Mouse (Mus musculus) neural tube, embryonic 11.5 days (tissue): ENCODE results near the gene Tmem35b. TPM values are rescaled to one million over a fixed set of nuclear protein-coding genes. Genes with fewer than 3 reads are reported as not detected.
A peak's percentile ranks its signal among the peaks of the same experiment; 100 is the strongest.

ENCODE experiments used
- ATAC-seq: fragments of 200-750 bp; cut with Nextera tagmentation; 2 replicates; pipeline ENCODE4 v1.8.0; 2017; ENCODE audit warnings: moderate number of reproducible peaks, mild to moderate bottlenecking, moderate TSS enrichment, moderate library complexity; ENCODE audit not compliant: insufficient read depth, low FRiP score, low TSS enrichment
- DNase-seq: peaks from one replicate; pipeline ENCODE4 v3.0.0-alpha.2; 2015; ENCODE audit warnings: low spot score
- H3K27ac ChIP-seq: fragments of 300-500 bp; sonication (generic); 2 replicates; pipeline ENCODE4 v1.5.1; 2014; ENCODE audit warnings: low read depth, mild to moderate bottlenecking, low read length
- H3K27me3 ChIP-seq: fragments of 300-500 bp; sonication (generic); 2 replicates; pipeline ENCODE4 v1.6.1; 2014; ENCODE audit warnings: mild to moderate bottlenecking, low read length, mixed read lengths; ENCODE audit not compliant: control insufficient read depth, insufficient read depth
- H3K36me3 ChIP-seq: fragments of 300-500 bp; sonication (generic); 2 replicates; pipeline ENCODE4 v1.6.1; 2014; ENCODE audit warnings: mild to moderate bottlenecking, low read length, moderate library complexity, mixed read lengths; ENCODE audit not compliant: control insufficient read depth, insufficient read depth
- H3K4me1 ChIP-seq: fragments of 300-500 bp; sonication (generic); 2 replicates; pipeline ENCODE4 v1.6.1; 2014; ENCODE audit warnings: low read length, mixed read lengths; ENCODE audit not compliant: control insufficient read depth, insufficient read depth
- H3K4me2 ChIP-seq: fragments of 300-500 bp; sonication (generic); 2 replicates; pipeline ENCODE4 v1.6.1; 2014; ENCODE audit warnings: low read depth, mild to moderate bottlenecking, moderate library complexity
- H3K4me3 ChIP-seq: fragments of 300-500 bp; sonication (generic); 2 replicates; pipeline ENCODE4 v1.5.1; 2014; ENCODE audit warnings: low read depth, low read length
- H3K9ac ChIP-seq: fragments of 300-500 bp; sonication (generic); 2 replicates; pipeline ENCODE4 v1.6.1; 2014; ENCODE audit warnings: mild to moderate bottlenecking, low read length
- H3K9me3 ChIP-seq: fragments of 300-500 bp; sonication (generic); 2 replicates; pipeline ENCODE4 v1.6.1; 2016; ENCODE audit warnings: low read length; ENCODE audit not compliant: control insufficient read depth
- WGBS: fragments of 180-500 bp; shearing (Covaris S2); extraction: QIAGEN DNeasy Blood & Tissue Kit; methylation state at CpG from one replicate; pipeline ENCODE4 v1.1.7; 2014; 5-methylcytosine and 5-hydroxymethylcytosine counted together
- polyA plus RNA-seq: library from polyadenylated mRNA; unstranded; fragments of >200 nt; fragmentation: Nextera tagmentation; extraction: Ambion mirVana; gene quantifications from 2 replicates; pipeline ENCODE4 v1.2.1, GENCODE M21; 2014

Tmem35b gene
- polyA plus RNA-seq, 1 experiment from 2014 or later, result 13.5 TPM

DNA sequence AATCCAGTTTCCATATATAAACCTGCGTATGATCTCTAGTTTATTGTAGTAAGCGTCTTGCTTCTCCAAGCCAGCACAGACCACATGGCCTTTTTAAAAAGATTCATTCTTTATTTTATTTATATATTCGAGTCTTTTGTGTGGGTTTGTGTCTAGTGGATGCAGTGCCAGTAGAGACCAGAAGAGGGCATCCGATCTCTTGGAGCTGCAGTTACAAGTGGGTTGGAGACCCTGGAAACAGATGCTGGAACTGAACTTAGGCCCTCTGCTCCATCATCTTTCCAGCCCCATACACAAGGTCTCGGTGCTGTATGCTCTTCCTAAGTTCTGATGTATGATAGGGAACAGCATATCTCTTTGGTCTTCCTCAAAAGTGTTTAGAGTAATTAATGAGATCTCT, 32.3 kb downstream of the Tmem35b start:
- H3K27ac ChIP-seq, result no peak overlapping the region
- WGBS, result 60% methylated on average over 5 of the region's 5 CpGs
- H3K36me3 ChIP-seq, result no peaks in the 10 kb centered on the region
- DNase-seq, result no peak
- no peaks in the 10 kb centered on the region for H3K4me1 ChIP-seq
- H3K4me3 ChIP-seq, result no peak overlapping the region
- no peak overlapping the region for H3K4me2 ChIP-seq
- no peak for ATAC-seq
- no peaks in the 10 kb centered on the region for H3K27me3 ChIP-seq
- H3K9ac ChIP-seq, result no peak overlapping the region
- no peaks in the 10 kb centered on the region for H3K9me3 ChIP-seq

- no peak for ATAC-seq
These were observed 34.3 kb downstream of the Tmem35b start for GRCm38 (mm10) chr4:127157746-127158145.

DNA sequence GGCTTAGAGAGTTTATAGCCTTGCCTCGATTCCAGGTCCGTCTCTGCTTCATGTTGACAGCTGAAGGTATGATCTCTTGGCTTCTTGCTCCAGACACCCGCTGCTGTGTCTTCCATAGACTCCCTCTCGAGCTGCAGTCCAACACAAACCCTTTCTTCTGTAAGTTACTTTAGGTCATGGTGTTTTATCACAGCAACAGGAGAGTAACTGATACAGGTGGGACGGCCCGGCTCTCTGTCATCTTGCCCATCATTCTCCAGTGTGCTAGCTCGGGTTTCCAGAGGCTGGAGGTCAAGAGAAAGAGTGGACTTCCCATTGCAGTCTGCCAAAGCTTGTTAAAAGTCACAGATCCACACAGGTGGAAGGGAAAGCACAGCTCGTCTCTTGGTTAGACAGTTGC, 40.4 kb downstream of the Tmem35b start:
- 70% methylated on average over 8 of the region's 8 CpGs for WGBS
- no peak for DNase-seq

More at GRCm38 (mm10) chr4:127157746-127158145, 34.3 kb downstream of the Tmem35b start:
- no peak overlapping the region for H3K4me2 ChIP-seq
- WGBS, result 83% methylated on average over 4 of the region's 4 CpGs
- no peaks in the 10 kb centered on the region for H3K36me3 ChIP-seq
- DNase-seq, result no peak
- H3K27ac ChIP-seq, result no peak overlapping the region
- H3K9me3 ChIP-seq, result no peaks in the 10 kb centered on the region
- no peaks in the 10 kb centered on the region for H3K27me3 ChIP-seq
- no peak overlapping the region for H3K9ac ChIP-seq
- H3K4me3 ChIP-seq, result no peak overlapping the region
- H3K4me1 ChIP-seq, result no peaks in the 10 kb centered on the region

GRCm38 (mm10) chr4:127167096-127167495, 43.6 kb downstream of the Tmem35b start:
- H3K27me3 ChIP-seq, result peaks cover 13% of the 10 kb centered on the region
- no peak overlapping the region for H3K9ac ChIP-seq
- ATAC-seq, result no peak
- no peak overlapping the region for H3K4me2 ChIP-seq
- H3K27ac ChIP-seq, result no peak overlapping the region
- peaks cover 3% of the 10 kb centered on the region; the same call in 1 of the 2 replicates for H3K4me1 ChIP-seq
- no peaks in the 10 kb centered on the region for H3K9me3 ChIP-seq
- no peaks in the 10 kb centered on the region for H3K36me3 ChIP-seq
- DNase-seq, result no peak
- no peak overlapping the region for H3K4me3 ChIP-seq
- 75% methylated on average over 5 of the region's 5 CpGs for WGBS

More for the DNA sequence above, 40.4 kb downstream of the Tmem35b start:
- no peaks in the 10 kb centered on the region for H3K36me3 ChIP-seq
- ATAC-seq, result no peak
- no peak overlapping the region for H3K9ac ChIP-seq
- H3K4me2 ChIP-seq, result no peak overlapping the region
- H3K4me1 ChIP-seq, result no peaks in the 10 kb centered on the region
- H3K27me3 ChIP-seq, result peaks cover 10% of the 10 kb centered on the region
- no peaks in the 10 kb centered on the region for H3K9me3 ChIP-seq
- no peak overlapping the region for H3K4me3 ChIP-seq
- H3K27ac ChIP-seq, result no peak overlapping the region

DNA sequence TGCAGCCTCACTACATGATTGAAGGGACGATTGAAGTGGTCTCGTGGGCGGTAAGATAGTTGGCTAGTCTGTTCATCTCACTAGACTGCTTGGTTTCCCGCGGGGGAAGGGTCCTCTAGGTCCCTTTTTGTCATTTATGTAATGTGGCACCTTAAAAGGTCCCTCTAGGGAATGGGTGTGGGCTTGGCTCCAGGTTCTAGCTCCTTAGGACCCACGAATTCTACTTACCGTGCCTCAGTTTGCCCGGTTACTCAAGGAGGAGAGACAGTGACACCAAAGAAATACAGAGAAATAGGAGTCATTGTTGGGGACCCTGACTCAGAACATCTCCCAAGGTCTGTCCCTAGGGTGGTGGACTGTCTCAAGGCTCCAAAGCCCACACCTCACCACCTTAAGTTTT, 44.2 kb downstream of the Tmem35b start:
- H3K9ac ChIP-seq, result no peak overlapping the region
- H3K4me3 ChIP-seq, result peak overlapping the region; percentile 82; the same call in 1 of the 2 replicates
- ATAC-seq (no peak; the same call in 1 of the 2 replicates), DNase-seq (no peak)
- H3K27me3 ChIP-seq, result peaks cover 15% of the 10 kb centered on the region
- H3K36me3 ChIP-seq, result no peaks in the 10 kb centered on the region
- H3K4me2 ChIP-seq, result peak overlapping the region; percentile 99
- WGBS, result 17% methylated on average over 8 of the region's 8 CpGs
- no peaks in the 10 kb centered on the region for H3K9me3 ChIP-seq
- H3K4me1 ChIP-seq, result peaks cover 3% of the 10 kb centered on the region; the same call in 1 of the 2 replicates
- no peak overlapping the region for H3K27ac ChIP-seq

GRCm38 (mm10) chr4:127168211-127168913, 44.9 kb downstream of the Tmem35b start:
- WGBS, result 0% methylated on average over 39 of the region's 39 CpGs
- H3K36me3 ChIP-seq, result no peaks in the 10 kb centered on the region
- ATAC-seq (peak; percentile 75), DNase-seq (peak; percentile 78)
- H3K9me3 ChIP-seq, result no peaks in the 10 kb centered on the region
- peaks cover 15% of the 10 kb centered on the region for H3K27me3 ChIP-seq
- peaks cover 3% of the 10 kb centered on the region; the same call in 1 of the 2 replicates for H3K4me1 ChIP-seq
- H3K9ac ChIP-seq, result peak overlapping the region; percentile 84
- H3K4me3 ChIP-seq, result peak overlapping the region; percentile 82
- peak overlapping the region; percentile 99 for H3K4me2 ChIP-seq
- peak overlapping the region; percentile 39; the same call in 1 of the 2 replicates for H3K27ac ChIP-seq

GRCm38 (mm10) chr4:127168914-127169345, 45.4 kb downstream of the Tmem35b start, which contains the start of gene Dlgap3:
Gene Dlgap3 (plus strand): TSS chr4:127169204.
- H3K27me3 ChIP-seq, result peaks cover 15% of the 10 kb centered on the region

GRCm38 (mm10) chr4:127169346-127170221, 46.1 kb downstream of the Tmem35b start:
- Histone ChIP-seq H3K36me3 (no peaks in the 10 kb centered on the region), H3K27me3 (peaks cover 15% of the 10 kb centered on the region), H3K9me3 (no peaks in the 10 kb centered on the region), H3K4me1 (peaks cover 3% of the 10 kb centered on the region; the same call in 1 of the 2 replicates), H3K27ac (peak overlapping the region; percentile 39; the same call in 1 of the 2 replicates), H3K4me2 (peak overlapping the region; percentile 99), H3K4me3 (peak overlapping the region; percentile 82), H3K9ac (peak overlapping the region; percentile 84)
- DNase-seq, result no peak
- 3% methylated on average over 27 of the region's 51 CpGs for WGBS
- peak; percentile 54 for ATAC-seq

More at GRCm38 (mm10) chr4:127168914-127169345, 45.4 kb downstream of the Tmem35b start, which contains the start of gene Dlgap3:
- peak within 1 kb of the TSS; percentile 99 for H3K4me2 ChIP-seq
- H3K27ac ChIP-seq, result peak within 1 kb of the TSS; percentile 39; the same call in 1 of the 2 replicates
- no peaks in the 10 kb centered on the region for H3K36me3 ChIP-seq
- peak within 1 kb of the TSS; percentile 82 for H3K4me3 ChIP-seq
- ATAC-seq (peak; percentile 49), DNase-seq (peak; percentile 65)
- WGBS, result 2% methylated on average over 40 of the region's 67 CpGs
- H3K9me3 ChIP-seq, result no peaks in the 10 kb centered on the region
- peak within 1 kb of the TSS; percentile 84 for H3K9ac ChIP-seq
- peaks cover 3% of the 10 kb centered on the region; the same call in 1 of the 2 replicates for H3K4me1 ChIP-seq
